In genomic region chr17:47327969-47328368, GRCm38 (mm10) we compare ENCODE assay signal across 14 mouse cellular contexts. TPM values are rescaled to one million over a fixed set of nuclear protein-coding genes. Genes with fewer than 3 reads are reported as not detected.
A peak's percentile ranks its signal among the peaks of the same experiment; 100 is the strongest.
DNase-seq lines count a peak whose midpoint lies in the region; ATAC-seq and TF ChIP-seq lines count a peak whose summit lies in the region.
"Had no signal": no experiment of that assay in that cellular context is flagged by ENCODE, and none has a peak within 500 bp of the region (broad histone marks: within the 10 kb centered on the region; RNA-seq: fewer than 3 reads in every experiment).

No protein-coding gene starts in this region.

- H3K9ac ChIP-seq in hindbrain, embryonic 11.5 days (ENCODE audit: low read depth, low read length): no peak overlapping the region
- H3K9ac ChIP-seq in hindbrain, embryonic 12.5 days: no peak overlapping the region
- no peak overlapping the region for H3K9ac ChIP-seq in lung, embryonic 14.5 days
- H3K9ac ChIP-seq: embryonic facial prominence, embryonic 13.5 days; hindbrain, embryonic 14.5 days; limb, embryonic 13.5 days had no signal

- 0 out of 2 replicates have a peak, but pooled peaks cover 2% of the 10 kb centered on the region for H3K36me3 ChIP-seq in hindbrain, embryonic 11.5 days (ENCODE audit: control insufficient read depth, insufficient read depth, low read length)
- peaks cover 76% of the 10 kb centered on the region for H3K36me3 ChIP-seq in hindbrain, embryonic 12.5 days
- peaks cover 76% of the 10 kb centered on the region for H3K36me3 ChIP-seq in lung, embryonic 14.5 days (ENCODE audit: insufficient read depth)
- H3K36me3 ChIP-seq in small intestine, adult 2 months (ENCODE audit: control insufficient read depth, insufficient read depth, low read length): no peaks in the 10 kb centered on the region

- 79% methylated on average over 7 of the region's 7 CpGs for WGBS in hindbrain, embryonic 11.5 days
- WGBS in hindbrain, embryonic 12.5 days: 69% methylated on average over 7 of the region's 7 CpGs
- 65% methylated on average over 7 of the region's 7 CpGs for WGBS in lung, embryonic 14.5 days
- 49% methylated on average over 7 of the region's 7 CpGs for WGBS in small intestine, adult 2 months

- peak; percentile 51 for TF ChIP-seq CTCF in lung, embryonic 14.5 days (IDR thresholded peaks at IDR 0.05; ENCODE audit: low read depth)
- TF ChIP-seq CTCF in small intestine, adult 2 months (IDR thresholded peaks at IDR 0.05; ENCODE audit: extremely low read depth, insufficient read length, insufficient replicate concordance, low read depth, low read length): peak; percentile 31; the same call in 1 of the 2 replicates

- no peak overlapping the region for H3K4me2 ChIP-seq in hindbrain, embryonic 11.5 days (replicated peaks; ENCODE audit: low read depth, low read length)
- no peak overlapping the region for H3K4me2 ChIP-seq in hindbrain, embryonic 12.5 days (replicated peaks)
- no peak overlapping the region for H3K4me2 ChIP-seq in lung, embryonic 14.5 days
- H3K4me2 ChIP-seq: embryonic facial prominence, embryonic 13.5 days; hindbrain, embryonic 14.5 days; limb, embryonic 13.5 days had no signal

- H3K27ac ChIP-seq in hindbrain, embryonic 11.5 days (ENCODE audit: low read depth, low read length): no peak overlapping the region
- H3K27ac ChIP-seq in hindbrain, embryonic 12.5 days: no peak overlapping the region
- H3K27ac ChIP-seq in lung, embryonic 14.5 days (ENCODE audit: low read depth): no peak overlapping the region
- no peak overlapping the region for H3K27ac ChIP-seq in small intestine, adult 2 months (ENCODE audit: insufficient read depth, low read depth, low read length)
- H3K27ac ChIP-seq: embryonic facial prominence, embryonic 13.5 days; heart, embryonic 10.5 days; hindbrain, embryonic 14.5 days; limb, embryonic 13.5 days had no signal

- no peaks in the 10 kb centered on the region for H3K4me1 ChIP-seq in hindbrain, embryonic 11.5 days (replicated peaks; ENCODE audit: control insufficient read depth, insufficient read depth, low read length)
- no peaks in the 10 kb centered on the region for H3K4me1 ChIP-seq in hindbrain, embryonic 12.5 days
- no peaks in the 10 kb centered on the region for H3K4me1 ChIP-seq in lung, embryonic 14.5 days (ENCODE audit: insufficient read depth)
- H3K4me1 ChIP-seq in small intestine, adult 2 months (ENCODE audit: control insufficient read depth, insufficient read depth, insufficient read length, low read length): no peaks in the 10 kb centered on the region
- H3K4me1 ChIP-seq: limb, embryonic 13.5 days had no signal

- no peaks in the 10 kb centered on the region for H3K27me3 ChIP-seq in hindbrain, embryonic 11.5 days (ENCODE audit: control insufficient read depth, insufficient read depth, low read length)
- H3K27me3 ChIP-seq in hindbrain, embryonic 12.5 days: no peaks in the 10 kb centered on the region
- H3K27me3 ChIP-seq in lung, embryonic 14.5 days (ENCODE audit: insufficient read depth, low read length): no peaks in the 10 kb centered on the region
- no peaks in the 10 kb centered on the region for H3K27me3 ChIP-seq in small intestine, adult 2 months (ENCODE audit: control insufficient read depth, insufficient read depth, low read length)
- H3K27me3 ChIP-seq: embryonic facial prominence, embryonic 13.5 days; limb, embryonic 13.5 days had no signal

- DNase-seq in hindbrain, embryonic 11.5 days (ENCODE audit: low spot score): peak; percentile 36
- DNase-seq in lung, embryonic 14.5 days: peak; percentile 55
- no peak for DNase-seq in lung, postnatal 36 days
- DNase-seq in R1 (ENCODE audit: low read depth, low spot score): peak; percentile 77
- no peak for DNase-seq in frontal cortex, postnatal 25 days (ENCODE audit: low spot score in 2 of 2)
- DNase-seq: adrenal gland, adult 2 months; thymus, postnatal 36 days had no signal

- no peaks in the 10 kb centered on the region for H3K9me3 ChIP-seq in hindbrain, embryonic 11.5 days (ENCODE audit: control insufficient read depth, low read length)
- H3K9me3 ChIP-seq in hindbrain, embryonic 12.5 days (replicated peaks): no peaks in the 10 kb centered on the region
- no peaks in the 10 kb centered on the region for H3K9me3 ChIP-seq in lung, embryonic 14.5 days (ENCODE audit: low read depth, low read length)
- H3K9me3 ChIP-seq: embryonic facial prominence, embryonic 13.5 days; heart, embryonic 10.5 days; limb, embryonic 13.5 days had no signal

- TF ChIP-seq POLR2A in small intestine, adult 2 months (IDR thresholded peaks at IDR 0.05; ENCODE audit: low read depth, low read length): no peak

- no peak overlapping the region for H3K4me3 ChIP-seq in hindbrain, embryonic 11.5 days (ENCODE audit: low read depth, low read length)
- H3K4me3 ChIP-seq in hindbrain, embryonic 12.5 days: no peak overlapping the region
- no peak overlapping the region for H3K4me3 ChIP-seq in lung, embryonic 14.5 days (ENCODE audit: low read depth, low read length)
- H3K4me3 ChIP-seq in small intestine, adult 2 months (ENCODE audit: low read depth, low read length): no peak overlapping the region
- H3K4me3 ChIP-seq: embryonic facial prominence, embryonic 13.5 days; heart, embryonic 10.5 days; limb, embryonic 13.5 days; myocyte had no signal

- ATAC-seq in hindbrain, embryonic 11.5 days (ENCODE audit: low FRiP score): no peak
- no peak for ATAC-seq in hindbrain, embryonic 12.5 days (ENCODE audit: low FRiP score)
- ATAC-seq in lung, embryonic 14.5 days (ENCODE audit: insufficient read depth): no peak

RNA-seq across cellular contexts. Expression of gene Mrps10, which starts 40.7 kb away (rescaled TPM):
- polyA plus RNA-seq in hindbrain, embryonic 11.5 days (2014; fragmentation: Nextera tagmentation; extraction: Ambion mirVana): 71.5 and 73.6 TPM in 2 replicates
- polyA plus RNA-seq in hindbrain, embryonic 12.5 days (2016; fragmentation: Nextera tagmentation; extraction: Ambion mirVana): 64.3 and 69.3 TPM in 2 replicates
- polyA plus RNA-seq in lung, embryonic 14.5 days (2014; fragmentation: Nextera tagmentation; extraction: Ambion mirVana): 84.1 and 86.9 TPM in 2 replicates
- 11.3 and 13.5 TPM in 2 replicates for polyA plus RNA-seq in small intestine, adult 2 months (2012; rRNA removed)

RNA-seq across cellular contexts. Expression of gene Guca1b, which starts 57.2 kb away (rescaled TPM):
- polyA plus RNA-seq in hindbrain, embryonic 11.5 days (2014; fragmentation: Nextera tagmentation; extraction: Ambion mirVana): 0.31 and 0.35 TPM in 2 replicates
- polyA plus RNA-seq in hindbrain, embryonic 12.5 days (2016; fragmentation: Nextera tagmentation; extraction: Ambion mirVana): 0.59 and 0.93 TPM in 2 replicates
- 0.41 and 0.49 TPM in 2 replicates for polyA plus RNA-seq in lung, embryonic 14.5 days (2014; fragmentation: Nextera tagmentation; extraction: Ambion mirVana)
- polyA plus RNA-seq in small intestine, adult 2 months (2012; rRNA removed): 0.56 and 0.86 TPM in 2 replicates

Comparison
In these comparisons a context has a peak if more than half of its experiments do, and no peak if none do; other contexts are left out.
1. DNase-seq: peak in hindbrain, embryonic 11.5 days (single experiment), lung, embryonic 14.5 days (single experiment) and R1 (single experiment); none in lung, postnatal 36 days (single experiment) and frontal cortex, postnatal 25 days (0 of 2).